Mouse (Mus musculus) heart, postnatal 0 days (tissue): ENCODE measurements around the gene Ifit3.

ENCODE experiments used
- CTCF ChIP-seq: IDR thresholded peaks from 2 replicates; pipeline ENCODE4 v1.5.1; 2016; ENCODE audit warnings: antibody characterized with exemption, control low read depth, low read depth
- EP300 ChIP-seq: IDR thresholded peaks from 2 replicates; pipeline ENCODE4 v1.6.1; 2016; ENCODE audit warnings: antibody characterized with exemption, low read depth

DNA sequence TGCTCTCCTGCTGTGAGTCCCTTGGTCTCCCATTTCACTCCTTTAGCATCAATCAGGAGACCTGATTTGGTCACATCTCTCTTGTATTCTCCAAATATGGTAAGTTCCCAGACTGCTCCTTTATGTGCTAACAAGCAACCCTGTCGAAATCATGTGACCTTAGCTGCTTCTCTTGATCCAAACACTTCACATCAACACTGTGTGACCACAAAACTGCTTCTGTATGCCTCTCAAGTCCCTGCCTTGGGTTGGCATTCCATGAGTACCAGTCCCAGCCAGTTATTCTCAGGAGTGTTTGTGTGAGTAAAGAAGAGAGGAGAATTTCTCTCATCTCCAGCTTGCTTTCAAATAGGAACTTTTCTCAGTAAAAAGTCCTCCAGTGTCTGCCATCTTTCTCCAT lies 6.2 kb upstream of the Ifit3 start:
- TF ChIP-seq CTCF (no peak), EP300 (no peak)
